Mouse (Mus musculus) cerebellum, postnatal 10 days (tissue): Measurements from ENCODE around the gene Vkorc1.
A peak's percentile ranks its signal among the peaks of the same experiment; 100 is the strongest.
"Not testable (repeated sequence)": the region's sequence is repeated elsewhere in the genome, so short reads cannot be mapped to it uniquely, and the experiment has no call there.

ENCODE experiments used
- DNase-seq, 2 experiments: peaks; one replicate each; pipeline ENCODE4 v3.0.0; 2021; ENCODE audit warnings: mixed read lengths in 2 of 2

Gene Vkorc1

DNA sequence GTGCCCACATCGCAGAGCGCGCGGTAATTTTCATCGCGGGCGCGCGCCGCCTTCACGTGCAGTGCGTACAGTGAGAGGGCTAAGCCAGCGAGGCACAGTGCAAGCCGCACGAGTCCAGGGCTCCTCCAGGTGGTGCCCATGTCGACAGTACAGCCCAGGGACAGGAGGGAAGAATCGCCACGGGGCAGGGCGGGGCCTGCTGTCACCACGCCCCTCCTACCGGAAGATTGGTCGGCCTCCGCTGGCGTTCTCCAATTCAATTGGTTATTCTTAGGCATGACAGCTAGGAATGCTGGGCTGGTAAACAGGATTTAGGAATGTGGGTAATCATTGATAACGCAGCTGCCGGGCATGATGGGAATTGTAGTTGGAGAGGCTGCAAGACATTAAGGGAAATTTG lies at the start of gene Vkorc1, which contains the start of gene Gm21974:
Gene Vkorc1 (minus strand): TSS at position 176 of the 400 bp plus-strand sequence.
Gene Gm21974 (minus strand): TSS at position 13 of the 400 bp plus-strand sequence.
- DNase-seq = peak; percentile 97 to 98

DNA sequence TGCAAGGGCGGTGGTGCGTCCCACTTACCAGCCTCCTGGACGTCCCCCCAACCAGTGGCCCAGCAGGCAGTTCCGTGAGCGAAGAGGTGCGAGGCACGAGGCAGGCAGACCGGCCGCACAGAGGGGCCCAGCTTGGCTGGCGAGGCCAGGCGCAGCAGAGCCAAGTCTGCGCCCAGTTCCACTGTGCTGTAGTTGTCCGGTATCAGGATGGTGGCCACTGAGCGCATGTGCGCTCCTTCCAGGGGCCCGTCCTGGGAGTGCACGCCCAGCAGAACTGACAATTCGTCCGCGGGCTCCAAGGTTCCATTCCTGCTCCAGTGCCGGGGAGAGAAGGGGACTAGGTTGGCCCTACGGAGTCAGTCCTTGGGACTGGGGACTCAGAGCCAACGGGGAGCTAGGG lies 49.2 kb upstream of the Vkorc1 start:
- no peak for DNase-seq

DNA sequence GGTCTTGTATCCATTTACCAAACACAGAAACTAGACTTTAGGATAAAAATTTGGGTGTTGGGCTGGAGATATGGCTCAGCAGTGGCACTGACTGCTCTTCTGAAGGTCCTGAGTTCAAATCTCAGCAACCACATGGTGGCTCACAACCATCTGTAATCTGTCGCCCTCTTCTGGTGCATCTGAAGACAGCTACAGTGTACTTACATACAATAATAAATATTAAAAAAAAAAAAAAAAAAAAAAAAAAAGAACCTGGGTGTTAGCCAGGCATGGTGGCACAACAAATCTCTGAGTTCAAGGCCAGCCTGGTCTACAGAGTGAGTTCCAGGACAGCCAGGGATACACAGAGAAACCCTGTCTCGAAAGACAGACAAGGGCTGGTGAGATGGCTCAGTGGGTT lies 46.7 kb upstream of the Vkorc1 start:
- not testable (repeated sequence) for DNase-seq

DNA sequence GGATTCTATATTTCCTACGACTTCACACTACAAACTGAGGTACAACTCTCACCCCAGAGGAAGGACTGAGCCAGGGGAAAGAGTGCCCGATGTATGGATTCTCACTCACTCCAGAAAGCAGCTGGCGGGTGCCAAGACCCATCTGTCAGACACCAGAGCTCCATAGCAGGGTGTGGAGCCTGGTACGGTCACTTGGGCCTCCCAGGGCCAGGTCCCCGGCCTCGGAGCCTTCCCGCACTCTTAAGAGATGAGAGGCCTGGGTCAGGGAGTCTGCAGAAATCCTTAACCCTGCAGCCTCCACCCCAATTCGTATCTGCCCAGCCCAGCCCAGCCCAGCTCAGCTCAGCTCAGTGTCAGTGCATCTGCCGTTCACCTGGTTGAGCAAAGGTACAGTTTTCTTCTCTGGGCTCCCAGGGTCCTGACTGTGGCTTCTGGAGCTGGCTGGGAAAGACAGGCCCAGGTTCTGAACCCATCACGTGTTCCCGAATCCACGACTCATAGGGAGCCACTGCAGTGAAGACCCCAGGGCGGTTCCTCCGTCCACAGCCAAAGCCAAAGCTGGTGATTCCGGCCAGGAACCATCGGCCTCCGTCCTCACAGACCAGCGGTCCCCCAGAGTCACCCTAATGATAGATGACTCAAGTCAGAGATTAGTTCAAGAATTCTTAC lies 40.9 kb upstream of the Vkorc1 start:
- DNase-seq = peak; percentile 27 to 43

DNA sequence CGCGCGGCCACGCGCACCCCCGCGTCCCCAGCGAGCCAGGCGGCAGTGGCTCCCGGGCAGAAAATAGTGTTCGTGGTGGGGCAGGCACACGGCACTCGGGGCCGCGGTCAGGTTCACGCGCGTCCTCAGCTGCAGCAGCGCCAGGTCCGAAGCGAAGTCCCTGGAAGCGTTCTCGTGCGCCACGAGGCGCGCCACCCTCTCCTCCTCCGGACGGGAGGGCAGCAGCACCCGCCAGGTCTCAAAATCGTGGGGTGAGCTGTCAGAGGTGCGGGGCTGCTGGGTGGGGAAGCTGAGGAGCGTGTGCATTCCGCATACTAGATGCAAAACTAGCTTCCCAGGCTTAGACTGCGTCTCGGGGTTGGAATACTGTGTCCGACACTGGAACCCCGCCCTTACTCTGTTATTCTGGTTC lies 40.3 kb upstream of the Vkorc1 start:
- DNase-seq = no peak

DNA sequence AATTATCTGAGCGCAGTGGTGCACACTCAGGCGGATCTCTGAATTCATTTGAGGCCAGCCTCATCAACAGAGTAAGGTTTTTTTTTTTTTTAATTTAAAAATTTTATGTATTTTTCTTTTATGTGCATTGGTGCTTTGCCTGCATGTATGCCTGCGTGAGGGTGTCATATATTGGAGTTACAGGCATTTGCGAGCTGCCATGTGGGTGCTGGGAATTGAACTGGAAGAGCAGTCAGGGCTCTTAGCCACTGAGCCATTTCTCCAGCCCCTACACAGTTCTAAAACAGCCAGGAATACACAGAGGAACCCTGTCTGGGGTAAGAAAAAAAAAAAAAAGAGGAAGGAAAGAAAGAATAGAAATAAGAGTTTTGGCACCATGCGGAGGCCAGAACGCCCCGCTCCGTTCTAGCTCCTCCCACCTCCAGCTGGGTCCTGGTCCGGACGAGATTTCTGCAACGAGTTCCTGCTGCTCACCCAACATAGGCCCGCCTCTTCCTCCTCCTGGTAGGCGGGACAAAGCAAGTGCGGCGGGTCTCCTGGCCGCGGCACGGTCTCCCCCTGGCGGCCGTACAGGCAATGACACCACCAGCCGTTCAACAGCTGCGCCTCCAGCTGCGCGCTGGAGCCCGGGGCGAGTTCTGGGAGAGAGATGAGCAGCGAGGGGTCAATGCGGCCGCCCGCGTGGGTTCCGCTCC lies 39.8 kb upstream of the Vkorc1 start:
- DNase-seq = peak; percentile 97

DNA sequence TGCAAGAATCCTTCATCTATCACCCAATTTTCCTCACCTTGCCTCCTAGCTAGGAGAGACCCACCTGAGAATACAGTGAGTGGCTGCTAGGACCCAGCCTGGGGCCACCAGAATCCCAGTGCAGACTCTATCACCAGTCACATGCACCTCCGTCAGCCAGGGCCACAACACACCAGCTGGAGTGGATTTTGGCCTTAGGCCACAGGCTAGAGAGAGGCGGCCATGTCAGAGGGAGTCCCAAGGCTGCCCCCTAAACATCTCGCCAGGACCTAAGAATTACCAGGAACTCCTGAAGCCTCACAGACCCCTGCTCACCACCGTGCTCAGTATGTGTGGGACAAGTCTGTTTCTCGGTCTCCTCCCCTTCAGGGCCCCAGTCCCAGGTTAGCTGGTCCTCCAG lies 38.7 kb upstream of the Vkorc1 start:
- peak in 1 of 2 experiments; percentile 22 for DNase-seq

DNA sequence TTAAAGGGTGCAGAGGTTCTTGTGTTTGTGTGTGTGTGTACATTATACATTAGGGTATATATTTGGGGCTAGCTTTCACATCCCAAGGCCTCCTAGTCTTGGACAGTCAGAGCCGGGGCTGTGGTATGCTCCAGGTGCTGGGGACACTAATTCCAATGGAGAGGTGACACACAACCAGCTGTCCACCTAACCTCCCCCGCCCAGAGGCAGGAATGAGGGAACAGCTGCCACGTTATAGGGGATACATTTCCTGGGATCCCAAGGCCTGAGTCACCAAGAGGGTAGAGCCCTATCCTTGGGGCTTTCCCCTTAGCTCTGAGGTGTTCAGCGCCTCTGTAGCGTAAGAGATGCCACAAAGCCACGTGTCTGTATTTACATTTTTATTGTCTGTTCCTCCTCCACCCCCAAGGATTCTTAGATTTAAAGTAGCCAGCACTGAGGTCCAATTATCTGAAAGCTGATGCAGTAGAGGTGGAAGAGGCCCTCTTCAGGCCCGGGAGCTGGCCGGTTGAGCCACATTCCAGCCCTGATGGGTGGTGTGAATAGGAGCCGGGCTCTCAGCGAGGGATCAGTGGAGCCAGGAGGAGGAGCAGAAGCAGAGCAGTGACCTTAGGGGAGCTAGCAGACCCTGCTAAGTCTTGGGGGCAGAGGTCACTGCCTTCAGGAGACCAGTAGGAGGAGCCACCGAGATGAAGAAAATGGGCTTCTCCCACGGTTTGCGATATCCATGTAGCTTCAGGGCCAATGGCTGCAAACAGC lies 37.0 kb upstream of the Vkorc1 start:
- no peak for DNase-seq

DNA sequence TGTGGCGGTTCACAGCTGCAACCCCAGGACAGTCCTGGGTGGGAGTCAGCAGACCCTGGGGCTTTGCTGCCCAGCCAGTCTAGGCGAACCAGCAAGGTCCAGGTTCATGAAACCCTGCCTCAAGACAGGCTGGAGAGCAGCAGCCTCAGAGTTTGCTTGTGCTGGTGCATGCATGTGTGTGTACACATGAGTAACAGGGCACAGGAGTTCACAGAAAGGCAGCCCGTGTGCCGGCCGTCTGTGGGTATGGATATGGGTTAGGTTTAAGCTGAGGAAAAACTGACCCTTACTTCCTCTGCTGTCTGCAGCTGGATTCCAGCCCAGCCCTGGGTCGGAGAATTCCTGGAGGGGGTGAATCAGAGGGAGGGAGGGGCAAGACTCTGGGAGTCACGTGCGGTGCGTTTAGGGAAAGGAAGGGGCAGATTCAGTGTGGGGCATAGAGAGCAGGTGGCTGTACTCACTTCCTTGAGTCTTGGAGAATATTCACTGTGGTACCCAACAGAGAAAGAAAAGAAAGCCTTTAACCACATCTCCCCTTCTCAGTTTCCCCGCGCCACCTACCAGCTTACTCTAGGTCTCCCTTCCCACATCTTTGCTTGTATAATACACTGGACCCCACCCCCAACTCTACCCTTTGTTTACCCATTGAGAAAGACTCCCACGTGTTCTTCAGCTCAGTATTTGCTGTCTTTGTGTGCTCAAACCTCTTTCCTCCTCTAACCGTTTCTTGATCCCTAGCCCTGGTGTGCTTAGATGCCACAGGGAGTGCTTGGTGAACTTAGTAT lies 36.1 kb upstream of the Vkorc1 start:
- no peak for DNase-seq

DNA sequence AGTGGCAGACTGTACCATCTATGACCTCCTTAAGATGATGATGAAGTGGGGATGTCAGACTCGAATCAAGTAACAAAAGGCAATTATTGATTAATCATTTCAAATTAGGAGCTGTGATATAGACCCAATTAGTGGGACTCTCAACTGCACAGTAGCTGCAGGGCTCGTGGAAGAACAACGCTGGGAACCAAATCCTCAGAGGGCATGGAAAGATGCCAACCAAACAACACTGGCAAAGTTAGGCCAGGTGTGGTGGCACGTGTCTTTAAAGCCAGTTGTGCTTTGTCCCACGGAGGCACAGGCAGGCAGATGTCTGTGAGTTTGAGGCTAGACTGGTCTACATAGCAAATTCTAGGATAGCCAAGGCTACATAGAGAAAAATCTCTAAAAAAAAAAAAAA lies 35.2 kb upstream of the Vkorc1 start:
- DNase-seq = no peak

DNA sequence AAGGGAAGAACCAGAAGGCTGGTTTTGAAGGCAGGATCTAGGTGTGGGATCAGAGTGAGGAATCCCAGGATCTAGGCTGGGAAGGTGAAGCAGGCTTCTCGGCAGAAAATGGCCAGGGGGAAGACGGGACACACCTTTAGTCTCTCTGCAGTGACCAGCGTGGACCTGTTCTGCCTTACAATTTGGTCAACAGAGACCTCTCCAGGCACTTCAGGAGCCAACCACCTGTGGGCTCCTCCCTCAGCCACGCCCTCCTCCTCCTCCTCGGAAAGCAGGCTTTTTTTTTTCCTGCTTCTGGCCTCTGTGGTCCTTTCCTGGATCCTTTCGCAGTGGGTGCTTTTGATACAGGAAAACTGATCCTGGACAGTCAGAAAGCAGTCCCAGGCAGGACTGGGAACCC lies 34.5 kb upstream of the Vkorc1 start, which contains the start of gene Prss8:
Gene Prss8 (minus strand): TSS at position 182 of the 400 bp plus-strand sequence.
- no peak for DNase-seq

DNA sequence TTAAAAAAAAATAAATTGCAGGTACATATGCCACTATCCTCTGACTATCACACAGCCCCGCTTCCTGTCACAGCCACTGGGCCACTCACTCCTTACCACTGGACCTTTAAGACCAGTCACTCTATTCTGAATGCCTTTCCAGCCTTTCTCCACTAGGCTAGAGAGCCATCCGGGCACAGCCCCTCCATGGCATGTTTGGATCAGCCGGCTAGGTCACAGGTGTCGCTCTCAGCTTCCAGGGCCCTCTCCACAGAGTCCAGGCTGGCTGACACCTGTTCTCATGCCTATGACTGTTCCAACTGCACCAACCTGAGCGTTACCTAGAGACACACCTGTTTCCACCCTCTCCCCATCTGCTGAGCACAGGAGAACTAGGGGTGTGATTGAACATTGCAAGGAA lies 33.2 kb upstream of the Vkorc1 start:
- peak; percentile 61 to 70 for DNase-seq

DNA sequence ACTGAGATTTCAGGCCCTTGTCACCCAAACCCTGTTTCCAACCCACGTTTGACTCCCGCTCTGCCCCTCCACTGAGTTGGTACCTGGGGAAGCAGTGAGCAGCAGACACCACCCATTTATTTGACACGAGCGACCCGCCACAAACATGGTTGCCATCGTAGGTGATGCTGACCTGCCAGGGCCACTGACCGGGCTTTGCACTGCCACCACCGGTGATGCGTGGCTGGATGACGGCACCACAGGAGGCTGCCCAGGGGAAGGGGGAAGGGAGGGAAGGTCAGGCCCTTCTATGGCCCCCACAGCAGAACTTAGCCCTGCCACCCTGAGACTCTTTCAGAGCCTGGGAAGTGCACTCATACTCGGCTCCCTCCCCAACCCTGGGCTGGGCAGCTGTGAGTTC lies 32.3 kb upstream of the Vkorc1 start:
- DNase-seq = no peak

DNA sequence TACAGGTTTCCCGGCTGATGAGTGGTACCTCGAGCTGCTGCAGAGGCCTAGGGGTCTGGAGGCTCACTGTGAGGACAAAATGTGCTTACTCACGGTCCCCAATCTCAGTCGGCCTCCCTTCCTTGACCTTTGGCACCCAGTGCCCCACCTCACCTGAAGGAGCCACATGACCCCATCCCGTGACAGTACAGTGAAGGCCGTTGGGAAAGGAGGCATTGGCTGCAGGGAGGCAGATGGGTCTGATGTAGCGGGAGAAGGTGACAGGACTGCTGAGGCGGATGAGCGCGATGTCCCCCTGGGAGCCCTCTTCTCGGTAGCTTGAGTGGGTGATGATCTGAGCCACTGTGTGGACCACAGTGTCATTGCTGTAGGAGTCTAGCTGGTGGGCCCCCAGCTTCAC lies 31.4 kb upstream of the Vkorc1 start:
- DNase-seq = no peak

DNA sequence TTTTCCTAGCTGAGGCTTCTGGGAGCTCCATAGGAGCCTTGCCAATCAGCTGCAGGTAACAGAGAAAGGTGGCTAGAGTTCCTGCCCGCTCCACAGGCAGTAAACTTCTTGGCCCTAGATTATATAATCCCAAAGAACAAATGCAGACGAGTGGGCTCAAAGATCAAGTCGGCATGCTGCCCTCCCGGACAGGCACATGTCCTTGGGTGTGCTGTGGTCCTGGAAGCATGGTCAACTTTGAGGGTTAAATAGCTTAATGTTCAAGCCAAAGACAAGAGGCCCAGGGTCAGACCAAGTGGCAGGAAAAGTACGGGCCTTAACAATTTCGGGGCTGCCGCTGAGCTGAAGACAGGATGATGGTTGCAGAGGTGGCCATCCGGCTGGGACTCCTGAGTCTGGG lies 30.6 kb upstream of the Vkorc1 start:
- no peak for DNase-seq

DNA sequence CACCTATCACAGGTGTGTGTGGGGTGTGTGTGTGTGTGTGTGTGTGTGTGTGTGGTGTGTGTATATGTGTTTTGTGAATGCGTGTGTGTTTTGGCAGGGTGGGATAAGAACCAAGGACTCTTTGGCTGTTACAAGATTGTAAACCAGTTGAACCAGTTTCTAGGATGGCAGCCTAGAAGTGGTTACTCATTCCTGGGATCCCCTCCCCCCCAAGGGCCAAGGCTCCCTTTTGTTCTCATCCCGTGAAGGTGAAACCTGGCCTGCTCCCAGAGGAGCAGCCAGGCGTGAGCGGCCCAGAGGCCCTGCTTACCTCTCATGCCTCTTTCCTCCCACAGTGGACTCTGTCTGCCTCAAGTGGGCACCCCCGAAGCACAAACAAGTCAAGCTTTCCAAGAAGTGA lies 29.8 kb upstream of the Vkorc1 start:
- DNase-seq = no peak

DNA sequence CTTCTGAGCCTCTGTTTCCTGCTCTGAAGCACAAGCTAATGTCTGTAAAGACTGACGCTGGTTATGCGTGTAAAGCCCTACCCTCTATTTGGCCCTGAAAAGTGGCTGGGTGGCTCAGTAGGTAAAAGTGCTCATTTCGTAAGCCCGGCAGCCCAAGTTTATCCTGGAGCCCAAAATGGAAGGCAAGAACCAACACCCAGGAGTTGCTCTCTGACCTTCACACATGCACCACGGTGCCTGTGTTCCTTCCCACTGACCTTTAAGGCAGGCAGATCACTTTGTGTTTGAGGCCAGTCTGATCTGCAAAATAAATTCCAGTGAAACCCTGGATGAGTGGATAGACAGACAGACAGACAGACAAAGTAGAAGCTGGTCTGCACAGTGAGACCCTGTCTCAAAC lies 28.3 kb upstream of the Vkorc1 start:
- DNase-seq = no peak

DNA sequence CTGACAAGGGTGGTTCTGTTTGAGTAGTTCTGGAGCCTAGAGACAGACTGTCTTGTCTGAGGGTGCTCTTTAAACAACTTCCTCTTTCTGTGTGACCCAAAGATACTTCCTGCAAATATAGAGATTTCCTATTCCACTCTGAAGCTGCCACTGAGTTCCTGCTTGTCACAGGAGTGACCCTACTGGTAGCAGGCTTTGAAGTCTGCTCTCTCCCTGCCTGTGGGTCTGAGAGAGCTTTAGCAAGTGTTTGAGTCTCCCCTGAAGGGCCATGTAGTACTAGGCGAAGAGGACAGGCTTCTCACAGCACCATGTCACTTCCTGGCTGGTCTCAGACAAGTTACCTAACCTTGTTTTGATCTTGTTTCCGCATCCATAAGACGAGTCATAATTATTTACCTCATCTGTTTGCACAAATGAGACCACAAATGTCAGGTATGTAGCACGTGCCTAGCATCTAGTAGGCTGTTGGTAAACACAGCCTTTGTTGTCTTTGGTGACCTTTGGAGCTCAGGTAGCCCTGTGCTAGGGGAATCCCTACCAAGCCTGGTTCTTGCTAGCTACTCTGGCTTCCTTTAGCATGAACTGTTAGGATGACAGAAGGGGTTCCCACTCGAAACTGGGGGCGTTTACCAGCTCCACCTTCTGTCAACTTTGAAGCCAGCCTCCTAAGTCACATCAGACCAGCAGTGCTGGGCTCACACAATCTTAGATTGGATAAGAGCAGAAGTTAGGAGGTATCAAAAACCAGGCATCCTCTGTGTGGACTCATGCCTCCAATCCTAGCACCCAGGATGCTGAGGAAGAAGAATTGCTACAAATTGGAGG lies 27.2 kb upstream of the Vkorc1 start:
- no peak for DNase-seq

DNA sequence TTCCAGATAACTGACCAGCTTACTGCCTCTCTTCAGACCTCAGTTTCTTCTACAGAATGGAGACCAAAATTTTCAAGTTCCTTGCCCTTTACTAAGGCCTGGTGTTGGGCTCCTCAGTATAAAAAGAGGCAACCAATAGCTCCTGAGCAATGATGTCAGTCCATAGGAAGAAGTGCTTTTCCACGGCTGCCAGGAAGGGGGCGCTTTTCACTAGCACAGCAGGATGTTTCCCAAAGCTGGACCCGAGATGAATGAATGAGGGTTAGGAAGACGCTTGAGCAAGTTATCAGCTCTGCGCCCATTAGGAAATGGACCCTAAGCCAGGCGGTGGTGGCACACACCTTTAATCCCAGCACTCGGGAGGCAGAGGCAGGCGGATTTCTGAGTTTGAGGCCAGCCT lies 26.1 kb upstream of the Vkorc1 start:
- no peak for DNase-seq

DNA sequence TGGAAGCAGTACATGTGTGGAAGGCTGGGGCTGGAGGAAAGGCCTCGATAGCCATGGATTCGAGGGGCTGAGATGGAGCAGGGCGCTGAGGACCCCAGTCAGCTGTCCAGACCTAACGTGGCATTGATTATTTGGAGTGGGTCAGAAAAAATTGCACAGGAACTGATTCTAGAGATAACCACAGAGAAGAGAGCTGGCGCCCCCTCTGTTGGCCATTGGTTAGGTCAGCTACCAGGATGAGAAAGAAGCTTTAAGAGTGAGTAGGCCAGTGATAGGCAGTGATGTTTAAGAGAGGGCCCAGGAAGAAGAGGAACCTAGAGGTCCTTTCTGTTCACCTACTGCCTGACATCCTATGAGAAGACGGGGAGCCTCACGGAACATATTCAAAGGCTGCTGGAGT lies 23.9 kb upstream of the Vkorc1 start:
- DNase-seq = peak in 1 of 2 experiments; percentile 59

DNA sequence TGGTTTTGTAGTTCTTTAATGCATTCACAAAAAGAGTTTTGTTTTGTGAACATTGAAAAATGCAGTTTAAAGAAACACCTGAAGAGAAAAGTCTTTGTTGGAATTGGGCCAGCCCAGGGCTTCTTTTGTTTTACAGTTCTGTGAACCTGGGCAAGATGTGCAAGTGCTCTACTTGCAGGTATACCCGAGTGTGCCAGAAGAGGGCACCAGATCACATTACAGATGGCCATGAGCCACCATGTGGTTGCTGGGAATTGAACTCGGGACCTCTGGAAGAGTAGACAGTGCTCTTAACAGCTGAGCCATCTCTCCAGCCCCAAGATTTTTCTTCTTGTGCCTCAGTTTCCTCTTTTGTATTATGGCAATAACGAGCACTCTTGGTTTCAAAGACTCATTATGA lies 22.8 kb upstream of the Vkorc1 start:
- peak; percentile 66 to 72 for DNase-seq

DNA sequence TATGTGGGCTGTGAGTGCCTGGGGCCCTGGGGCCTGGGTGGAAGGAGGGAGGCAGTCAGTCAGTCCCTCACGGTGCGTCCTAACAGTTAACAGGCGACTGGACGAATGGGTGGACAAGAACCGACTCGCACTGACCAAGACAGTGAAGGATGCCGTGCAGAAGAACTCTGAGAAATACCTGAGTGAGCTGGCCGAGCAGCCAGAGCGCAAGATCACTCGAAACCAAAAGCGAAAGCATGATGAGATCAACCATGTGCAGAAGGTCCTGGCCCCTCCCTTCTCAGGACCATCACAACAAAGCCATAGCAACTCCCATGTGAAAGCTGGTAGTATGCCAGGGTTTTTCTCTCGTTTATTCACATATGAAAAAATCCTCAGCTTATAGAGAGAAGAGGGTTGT lies 19.9 kb upstream of the Vkorc1 start:
- DNase-seq = no peak
